Mouse (Mus musculus): ENCODE measurements around the gene Adh4.

- TF ChIP-seq CTCF (IDR thresholded peaks at IDR 0.05; ENCODE audit: low read depth, low read length) (no peak), GATA1 (IDR thresholded peaks at IDR 0.05; ENCODE audit: borderline replicate concordance, low read length) (no peak), TAL1 (conservative IDR thresholded peaks at IDR 0.05; ENCODE audit: low read depth, low read length) (no peak)
Observed at GRCm38 (mm10) chr3:138419369-138419768, 4.1 kb downstream of the Adh4 start.
